Mouse (Mus musculus) olfactory bulb, adult 2 months (tissue): ENCODE measurements at regions not wholly inside any gene's neighbourhood (a gene's known extent, or its start where the extent isn't known, plus 50 kb on each side); places are given as distances from the start of the nearest gene placed in this dataset.

Source experiments
- CTCF ChIP-seq: fragments of 200-500 bp; IDR thresholded peaks from 2 replicates; pipeline ENCODE4 v1.5.1; 2012; ENCODE audit warnings: low read depth, mild to moderate bottlenecking, low read length, moderate library complexity; ENCODE audit not compliant: insufficient read depth
- POLR2A ChIP-seq: fragments of 200-500 bp; IDR thresholded peaks from 2 replicates; pipeline ENCODE4 v1.6.1; 2012; ENCODE audit warnings: mild to moderate bottlenecking, low read depth, low read length, moderate library complexity; ENCODE audit not compliant: insufficient read depth

- TF ChIP-seq CTCF: no peak
- TF ChIP-seq POLR2A: no peak
Measured at GRCm38 (mm10) chr15:62279526-62279925, 1356.7 kb upstream of the A1bg start.
